Mouse (Mus musculus): ENCODE results near the gene Arhgef39.
A peak's percentile ranks its signal among the peaks of the same experiment; 100 is the strongest.

Arhgef39 gene

GRCm38 (mm10) chr4:43499407-43500333, at the start of gene Arhgef39:
Gene Arhgef39, minus strand, starts transcription at chr4:43499695.
- DNase-seq (ENCODE audit: low spot score in 2 of 2), result peak; percentile 81 to 85

- no peak for DNase-seq (ENCODE audit: low spot score in 2 of 2)
Measured at GRCm38 (mm10) chr4:43549055-43549454, 49.6 kb upstream of the Arhgef39 start.

- no peak for DNase-seq (ENCODE audit: low spot score in 2 of 2)
Measured at GRCm38 (mm10) chr4:43547160-43547559, 47.7 kb upstream of the Arhgef39 start.

GRCm38 (mm10) chr4:43546375-43547047, 47.0 kb upstream of the Arhgef39 start:
- DNase-seq (ENCODE audit: low spot score in 2 of 2), result no peak

GRCm38 (mm10) chr4:43542044-43542443, 42.5 kb upstream of the Arhgef39 start:
- DNase-seq (ENCODE audit: low spot score in 2 of 2), result no peak

- no peak for DNase-seq (ENCODE audit: low spot score in 2 of 2)
Measured at GRCm38 (mm10) chr4:43536031-43536430, 36.5 kb upstream of the Arhgef39 start.

- DNase-seq (ENCODE audit: low spot score in 2 of 2), result no peak
Measured at GRCm38 (mm10) chr4:43535628-43536027, 36.1 kb upstream of the Arhgef39 start.

GRCm38 (mm10) chr4:43533270-43533669, 33.8 kb upstream of the Arhgef39 start:
- DNase-seq (ENCODE audit: low spot score in 2 of 2), result no peak

GRCm38 (mm10) chr4:43530581-43530980, 31.1 kb upstream of the Arhgef39 start:
- DNase-seq (ENCODE audit: low spot score in 2 of 2), result peak; percentile 80 to 85

- no peak for DNase-seq (ENCODE audit: low spot score in 2 of 2)
Measured at GRCm38 (mm10) chr4:43530081-43530501, 30.6 kb upstream of the Arhgef39 start.

- no peak for DNase-seq (ENCODE audit: low spot score in 2 of 2)
Measured at GRCm38 (mm10) chr4:43528487-43528886, 29.0 kb upstream of the Arhgef39 start.

GRCm38 (mm10) chr4:43527880-43528279, 28.4 kb upstream of the Arhgef39 start:
- no peak for DNase-seq (ENCODE audit: low spot score in 2 of 2)

GRCm38 (mm10) chr4:43519956-43520355, 20.5 kb upstream of the Arhgef39 start:
- peak; percentile 83 to 91 for DNase-seq (ENCODE audit: low spot score in 2 of 2)

- DNase-seq (ENCODE audit: low spot score in 2 of 2), result no peak
Measured at GRCm38 (mm10) chr4:43519551-43519950, 20.1 kb upstream of the Arhgef39 start.

GRCm38 (mm10) chr4:43515764-43516708, 16.5 kb upstream of the Arhgef39 start:
- DNase-seq (ENCODE audit: low spot score in 2 of 2), result no peak

GRCm38 (mm10) chr4:43513791-43514190, 14.3 kb upstream of the Arhgef39 start:
- no peak for DNase-seq (ENCODE audit: low spot score in 2 of 2)

GRCm38 (mm10) chr4:43513300-43513699, 13.8 kb upstream of the Arhgef39 start:
- no peak for DNase-seq (ENCODE audit: low spot score in 2 of 2)

- no peak for DNase-seq (ENCODE audit: low spot score in 2 of 2)
Measured at GRCm38 (mm10) chr4:43512653-43513052, 13.2 kb upstream of the Arhgef39 start.

- DNase-seq (ENCODE audit: low spot score in 2 of 2), result no peak
Measured at GRCm38 (mm10) chr4:43511675-43512454, 12.4 kb upstream of the Arhgef39 start.

- no peak for DNase-seq (ENCODE audit: low spot score in 2 of 2)
Measured at GRCm38 (mm10) chr4:43509109-43509508, 9.6 kb upstream of the Arhgef39 start.

- peak in 1 of 2 experiments; percentile 35 for DNase-seq (ENCODE audit: low spot score in 2 of 2)
Measured at GRCm38 (mm10) chr4:43508666-43508997, 9.1 kb upstream of the Arhgef39 start.

Data from right cerebral cortex, postnatal 10 days (tissue).